Mouse (Mus musculus) retina, adult 2 months (tissue): ENCODE results near the gene Stmn3.

Source experiments
- DNase-seq: peaks from one replicate; pipeline ENCODE4 v3.0.0-alpha.2; 2012; ENCODE audit warnings: low read depth, low spot score

The Stmn3 gene

DNA sequence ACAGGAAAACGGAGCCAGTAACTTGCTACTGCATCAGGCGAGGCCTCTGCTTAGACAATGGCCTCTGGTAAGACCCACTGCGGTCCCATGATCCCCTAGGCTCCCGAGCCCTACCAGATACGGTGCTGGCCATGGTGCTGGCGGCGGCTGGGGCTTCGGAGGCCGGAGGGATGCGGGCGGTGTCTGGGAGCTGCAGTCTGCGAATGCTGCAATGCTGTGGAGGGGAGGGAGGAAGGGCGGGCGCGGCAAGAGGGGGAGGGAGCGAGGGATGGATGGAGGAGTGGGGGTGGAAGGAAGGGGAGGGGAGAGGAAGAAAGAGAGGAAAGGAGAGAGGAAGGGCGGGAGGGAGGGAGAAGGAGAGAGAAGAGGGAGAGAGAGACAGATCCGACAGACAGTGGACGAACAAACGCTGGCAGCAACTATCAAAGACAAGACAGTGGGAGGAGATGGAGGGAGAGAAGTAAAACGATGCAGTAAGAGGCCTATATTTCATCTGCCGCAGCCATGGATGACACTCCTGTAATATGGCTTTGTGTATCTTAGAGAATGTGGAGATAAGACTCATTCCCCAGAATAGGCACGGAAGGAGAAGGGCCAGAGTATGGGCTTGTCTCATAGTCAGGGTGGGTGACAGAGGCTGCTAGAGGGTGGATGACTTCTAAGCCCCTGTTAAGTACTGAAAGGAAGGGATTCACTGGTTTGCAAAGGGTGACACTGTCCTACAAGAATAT, at the start of gene Stmn3:
Gene Stmn3 (minus strand): TSS at position 421 of the 731 bp plus-strand sequence.
- DNase-seq = no peak

DNA sequence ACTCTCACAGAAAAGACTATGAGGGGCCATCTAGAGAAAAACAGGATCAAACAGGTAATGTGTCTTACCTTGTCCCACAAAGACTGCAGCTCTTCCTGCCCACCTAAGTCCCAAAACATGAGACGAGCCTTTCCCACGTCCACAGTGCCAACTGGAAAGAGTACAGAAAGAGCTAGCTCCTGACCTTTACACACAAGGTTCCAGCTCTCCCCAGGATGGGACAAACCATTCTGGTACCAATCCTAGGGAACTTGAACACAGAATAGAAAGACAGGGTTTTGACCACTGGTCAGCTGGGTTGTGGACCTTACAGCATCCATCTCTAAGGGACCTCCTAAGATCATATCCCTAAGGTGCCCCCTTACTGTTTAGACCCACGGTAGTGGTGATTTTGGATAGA, 49.6 kb upstream of the Stmn3 start:
- DNase-seq = no peak

DNA sequence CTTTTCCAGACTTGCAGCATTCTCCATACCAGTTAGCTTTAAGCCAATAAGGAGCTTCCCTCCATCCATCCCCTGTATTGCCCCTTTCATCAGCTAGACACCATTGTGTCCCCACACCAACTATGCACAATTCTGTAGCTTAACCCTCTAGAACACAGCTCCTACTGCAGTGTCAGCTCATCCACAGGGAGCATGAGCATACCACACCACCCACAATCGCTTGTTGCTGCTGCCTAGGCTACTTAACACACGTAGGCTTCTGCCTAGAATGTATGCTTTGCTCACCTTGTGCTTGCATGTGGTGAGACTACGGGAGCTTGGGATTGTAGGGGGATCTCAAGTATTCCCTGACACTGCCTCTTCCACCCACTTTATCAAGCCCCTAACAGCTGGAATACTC, 42.5 kb upstream of the Stmn3 start:
- DNase-seq = no peak

DNA sequence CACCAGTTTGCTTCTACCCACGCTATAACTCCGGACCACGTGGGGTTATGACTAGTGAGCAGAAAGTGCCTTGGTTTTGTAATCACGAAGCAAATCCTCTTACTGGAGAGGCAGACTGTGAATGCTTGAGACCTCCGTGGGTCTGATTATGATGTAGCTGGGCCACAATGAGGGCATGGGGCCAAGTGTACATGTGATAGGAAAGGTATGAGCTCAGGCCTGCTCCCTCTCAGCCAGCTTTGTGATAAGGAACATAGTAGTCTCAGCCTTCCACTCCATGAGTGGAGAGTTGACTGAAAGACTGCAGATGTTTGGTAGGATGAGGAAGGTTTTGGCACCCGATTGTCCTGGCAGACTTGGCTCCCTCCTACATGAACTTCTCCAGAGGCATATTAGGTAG, 28.5 kb upstream of the Stmn3 start:
- DNase-seq = no peak

DNA sequence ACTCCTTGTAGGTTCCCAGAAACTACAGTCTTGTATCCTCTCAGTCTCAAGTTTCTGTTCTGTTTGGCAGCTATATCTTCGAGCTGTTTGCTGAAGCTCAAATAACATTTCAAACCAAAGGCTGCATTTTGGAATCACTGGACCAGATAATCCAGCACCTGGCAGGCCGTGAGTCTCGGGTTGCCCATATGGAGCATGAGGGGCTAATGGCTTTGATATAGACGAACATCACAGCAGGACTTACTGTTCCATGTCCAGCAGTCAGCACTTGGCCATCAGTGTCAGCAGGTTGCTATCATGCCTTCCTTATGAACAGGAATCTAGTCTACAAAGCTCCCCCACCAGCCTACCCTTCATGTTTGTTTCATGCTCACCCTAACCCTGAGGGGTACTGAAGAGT, 26.1 kb upstream of the Stmn3 start:
- no peak for DNase-seq

DNA sequence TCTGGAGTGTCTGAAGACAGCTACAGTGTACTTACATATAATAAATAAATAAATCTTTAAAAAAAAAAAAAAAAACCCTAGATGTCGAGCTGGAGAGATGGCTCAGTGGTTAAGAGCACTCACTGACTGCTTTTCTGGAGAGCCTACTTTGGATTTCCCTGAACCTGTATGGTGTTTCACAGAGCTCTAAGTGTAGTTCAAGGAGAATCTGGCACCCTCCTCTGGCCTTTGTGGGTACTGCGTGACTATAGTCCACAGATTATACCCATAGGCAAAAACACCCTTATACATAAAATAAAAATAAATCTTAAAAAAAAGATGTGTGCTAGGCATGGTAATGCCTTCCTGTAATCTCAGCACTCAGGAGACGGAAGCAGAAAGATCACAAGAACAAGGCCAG, 19.7 kb upstream of the Stmn3 start:
- DNase-seq = peak; percentile 34

DNA sequence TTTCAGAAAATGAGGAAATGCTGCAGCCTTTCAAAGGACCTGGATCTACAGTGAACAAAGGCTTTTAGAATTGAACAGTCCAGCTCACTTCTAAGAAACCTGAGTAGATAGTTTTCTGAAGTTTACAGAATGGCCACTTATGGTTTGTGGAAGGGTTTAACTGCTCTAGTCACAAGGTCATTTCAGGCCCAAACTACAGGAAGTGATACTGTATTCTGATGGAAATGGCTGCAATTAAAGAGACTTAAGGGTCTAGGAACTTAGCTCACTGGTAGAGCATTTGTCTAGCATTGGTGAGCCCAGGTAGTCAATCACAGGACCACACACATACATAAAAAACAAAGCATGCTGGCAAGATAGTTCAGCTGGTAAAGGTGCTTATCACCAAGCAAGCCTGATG, 18.2 kb upstream of the Stmn3 start:
- no peak for DNase-seq

DNA sequence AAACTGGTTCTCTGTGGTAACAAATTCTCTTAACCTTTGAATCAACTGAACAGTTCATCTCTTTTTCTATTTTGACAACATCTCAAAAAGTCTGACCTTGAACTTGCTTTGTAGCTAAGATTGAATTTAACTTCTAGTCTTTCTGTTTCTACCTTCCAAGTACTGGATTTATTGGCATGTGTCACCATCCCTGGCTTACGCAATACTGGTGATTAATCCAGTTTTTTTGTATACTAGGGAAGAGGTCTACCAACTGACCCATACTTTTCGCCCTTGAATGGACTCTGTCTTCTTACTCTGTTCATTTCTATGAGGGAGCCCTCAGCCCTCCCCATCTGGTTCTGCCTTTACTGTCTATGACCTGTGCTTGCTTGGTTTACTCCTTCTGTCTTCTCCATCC, 11.8 kb upstream of the Stmn3 start:
- DNase-seq = no peak

DNA sequence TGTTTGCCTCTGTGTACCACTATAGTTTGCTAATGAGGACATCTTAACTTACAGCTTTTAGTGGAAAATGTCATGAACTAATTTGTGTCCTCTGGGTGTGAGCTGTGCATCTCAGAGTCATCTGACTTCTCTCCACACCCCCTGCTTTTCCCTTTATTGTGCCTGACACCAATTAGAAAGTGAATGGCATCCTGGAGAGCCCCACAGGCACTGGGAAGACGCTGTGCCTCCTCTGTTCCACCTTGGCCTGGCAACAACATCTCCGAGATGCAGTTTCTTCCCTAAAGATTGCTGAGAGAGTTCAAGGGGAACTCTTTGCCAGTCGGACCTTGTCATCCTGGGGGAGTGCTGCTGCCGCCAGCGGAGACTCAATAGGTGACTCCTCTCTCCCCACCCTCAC, 7.8 kb upstream of the Stmn3 start:
- no peak for DNase-seq

DNA sequence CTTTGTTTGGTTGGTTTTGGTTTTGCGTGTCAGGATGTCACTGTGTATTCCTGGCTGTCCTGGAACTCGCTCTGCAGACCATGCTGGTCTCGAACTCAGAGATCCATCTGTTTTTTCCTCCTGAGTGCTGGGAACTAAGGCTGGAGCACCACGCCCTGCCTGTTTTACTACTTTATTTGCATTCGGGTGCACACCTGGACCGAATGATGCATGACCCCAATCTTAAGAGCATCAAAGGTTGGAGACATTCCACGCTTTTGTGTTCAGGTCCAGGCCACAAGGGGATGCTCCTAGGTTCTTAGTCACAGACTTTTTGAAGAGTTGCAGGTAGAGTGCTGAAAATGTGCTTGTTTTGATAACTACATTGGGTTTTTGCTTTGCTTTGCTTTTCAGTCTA, 5.8 kb upstream of the Stmn3 start:
- no peak for DNase-seq

DNA sequence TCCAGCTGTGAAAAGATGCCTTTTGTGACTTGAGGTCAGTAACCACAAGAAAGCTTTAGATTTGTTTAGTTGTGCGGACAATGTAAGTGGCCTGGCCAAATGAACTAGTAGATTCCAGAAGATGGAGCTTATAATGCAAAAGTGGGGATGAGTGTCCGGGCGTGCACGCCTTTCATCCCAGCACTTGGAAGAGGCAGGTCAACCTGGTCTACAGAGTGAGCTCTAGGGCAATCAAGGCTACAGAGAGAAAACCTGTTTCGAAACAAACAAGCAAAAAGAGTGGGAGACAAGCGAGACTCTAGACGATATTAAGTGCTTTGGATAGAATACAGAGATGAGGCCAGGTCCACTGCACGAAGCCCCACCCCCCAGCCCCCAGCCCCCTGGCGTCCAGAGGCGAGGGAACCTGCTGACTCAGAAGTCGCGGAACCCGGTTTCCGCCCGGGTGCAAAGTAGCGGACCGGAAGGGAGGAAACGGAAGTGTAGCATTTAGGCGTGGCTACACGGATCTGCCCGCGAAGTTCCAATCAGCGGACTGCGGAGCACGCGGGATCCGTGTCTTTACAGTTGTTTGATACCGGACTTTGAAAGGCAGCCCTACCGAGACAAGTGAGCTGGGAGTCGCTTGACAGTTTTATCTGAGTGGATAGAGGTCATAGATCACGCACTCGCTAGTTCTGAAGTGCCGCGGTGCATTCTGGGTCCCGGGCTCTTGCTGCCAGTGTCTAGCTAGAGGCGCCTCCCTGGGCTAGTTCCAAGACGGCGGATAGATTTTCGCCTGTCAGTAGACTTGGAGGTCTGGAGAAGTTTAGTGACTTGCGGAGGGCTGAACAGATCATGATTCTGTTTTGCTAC, 5.2 kb upstream of the Stmn3 start, which contains the start of gene Rtel1:
Gene Rtel1 (plus strand): TSS at position 492 of the 855 bp plus-strand sequence.
- peak; percentile 80 for DNase-seq

DNA sequence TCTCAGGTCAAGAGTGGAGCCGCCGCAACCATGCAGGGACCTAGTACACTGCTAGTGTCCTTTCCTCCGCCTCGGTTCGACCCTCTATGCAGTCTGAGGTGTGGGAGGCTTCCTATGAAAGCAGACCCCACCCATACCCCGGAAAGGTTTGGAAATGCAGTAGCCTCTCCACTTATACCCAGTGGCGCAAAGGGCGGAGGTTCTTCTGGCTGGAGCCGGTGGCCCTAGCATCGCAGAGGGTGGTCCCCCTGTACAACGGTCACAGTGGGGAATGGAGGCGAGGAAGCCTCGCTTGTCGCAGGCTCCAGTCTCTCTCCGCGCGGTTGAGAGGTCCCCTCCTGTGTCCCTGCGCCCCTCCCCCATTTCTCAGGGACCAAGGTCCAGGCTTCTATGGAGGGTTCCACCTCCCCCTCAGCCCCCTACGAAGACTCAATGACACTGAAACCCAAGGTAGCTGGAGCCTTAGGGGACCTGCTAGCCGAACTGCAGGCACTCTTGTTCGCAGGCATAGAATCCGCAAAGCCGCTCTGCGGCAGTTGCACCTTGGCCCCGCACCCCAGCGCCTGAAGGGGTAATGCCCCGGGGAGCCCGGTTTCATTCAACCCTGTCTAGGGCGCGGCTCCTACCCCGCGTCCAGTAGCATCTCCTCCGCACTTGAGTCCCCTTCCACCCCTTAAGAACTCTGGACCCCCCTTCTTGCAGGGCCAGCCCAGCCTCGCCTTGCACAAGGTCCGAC, 788 bp downstream of the Stmn3 start:
- DNase-seq = no peak

DNA sequence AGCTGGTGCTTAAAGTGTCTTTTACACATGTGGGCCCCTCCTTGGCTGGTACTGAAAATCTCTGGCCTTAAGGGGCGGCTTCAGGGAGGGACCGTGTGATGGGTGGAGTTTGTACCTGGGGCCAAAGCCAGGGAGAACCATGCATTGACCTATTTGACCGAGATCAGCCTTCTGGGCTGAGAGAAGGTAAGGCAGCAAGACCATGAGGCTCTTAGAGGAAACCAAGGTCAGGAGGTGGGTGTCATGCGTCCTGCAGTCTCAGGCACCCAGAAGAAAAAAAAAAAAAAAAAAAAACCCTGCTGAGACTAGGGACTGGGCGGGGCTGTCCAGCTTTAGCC, 1.3 kb downstream of the Stmn3 start:
- no peak for DNase-seq

DNA sequence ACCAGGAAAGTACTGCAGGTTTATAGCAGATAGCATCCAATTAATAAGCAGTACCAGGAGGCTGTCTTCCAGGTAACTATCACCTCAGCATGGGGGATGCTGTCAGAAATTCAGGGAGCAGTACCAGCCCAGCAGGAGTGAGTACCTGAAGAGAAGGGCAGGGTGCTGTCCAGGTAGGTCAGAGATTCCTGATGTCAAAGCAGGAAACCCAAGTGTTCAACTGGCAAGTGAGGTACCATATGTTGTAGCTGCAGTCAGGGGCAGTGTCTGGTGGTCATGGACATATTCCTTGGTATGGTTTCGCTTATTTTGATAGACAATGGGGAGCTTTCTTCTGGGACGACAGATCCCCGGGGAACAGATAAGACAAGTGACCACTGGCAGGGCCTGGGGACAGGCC, 1.9 kb downstream of the Stmn3 start:
- DNase-seq = no peak

DNA sequence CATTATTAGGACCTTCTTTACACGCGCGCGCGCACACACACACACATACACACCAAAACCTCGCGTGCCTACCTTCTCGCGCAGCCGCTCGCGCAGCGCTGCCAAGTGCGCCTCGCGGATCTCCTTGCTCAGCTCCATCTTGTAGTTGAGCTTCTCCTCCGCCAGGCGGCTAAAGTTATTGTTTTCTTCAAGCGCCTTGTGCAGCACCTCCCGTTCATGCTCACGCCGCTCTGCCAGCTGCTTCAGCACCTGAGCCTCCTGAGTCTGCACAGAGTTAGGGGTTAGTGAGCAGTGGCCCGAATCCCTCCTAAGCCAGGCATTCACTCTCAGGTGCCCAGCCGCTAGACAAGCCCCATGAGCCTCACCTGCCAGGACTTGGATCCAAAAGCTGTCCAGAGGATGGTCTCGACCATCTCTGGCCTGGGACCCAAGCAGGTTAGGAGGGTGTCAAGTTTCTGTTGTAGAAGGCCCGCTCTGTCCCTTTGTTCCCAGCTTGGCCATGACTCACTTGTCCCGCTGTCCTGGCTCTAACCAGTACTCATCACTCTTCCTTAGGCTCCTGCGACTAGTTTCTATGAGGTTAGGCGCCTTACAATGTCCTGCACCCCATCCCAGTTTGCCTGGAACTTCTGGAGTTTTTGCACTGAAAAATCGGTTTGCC, 7.0 kb downstream of the Stmn3 start:
- no peak for DNase-seq

DNA sequence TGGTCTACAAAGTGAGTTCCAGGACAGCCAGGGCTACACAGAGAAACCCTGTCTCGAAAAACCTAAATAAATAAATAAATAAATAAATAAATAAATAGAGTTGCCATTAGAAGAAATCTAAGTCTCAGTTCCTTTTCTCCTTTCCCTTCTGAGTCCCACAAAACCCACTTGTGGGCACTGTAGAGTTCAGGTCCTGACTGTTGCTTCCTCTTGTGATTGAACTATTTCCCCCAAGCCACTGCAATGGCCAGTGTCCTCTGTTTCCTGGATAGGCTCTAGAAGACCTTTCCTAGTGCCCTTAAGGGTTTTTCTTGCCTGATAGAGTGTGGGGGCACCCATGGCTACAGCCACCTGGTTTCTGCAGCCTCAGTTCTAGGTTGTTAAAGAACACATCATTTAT, 9.4 kb downstream of the Stmn3 start:
- DNase-seq = no peak

DNA sequence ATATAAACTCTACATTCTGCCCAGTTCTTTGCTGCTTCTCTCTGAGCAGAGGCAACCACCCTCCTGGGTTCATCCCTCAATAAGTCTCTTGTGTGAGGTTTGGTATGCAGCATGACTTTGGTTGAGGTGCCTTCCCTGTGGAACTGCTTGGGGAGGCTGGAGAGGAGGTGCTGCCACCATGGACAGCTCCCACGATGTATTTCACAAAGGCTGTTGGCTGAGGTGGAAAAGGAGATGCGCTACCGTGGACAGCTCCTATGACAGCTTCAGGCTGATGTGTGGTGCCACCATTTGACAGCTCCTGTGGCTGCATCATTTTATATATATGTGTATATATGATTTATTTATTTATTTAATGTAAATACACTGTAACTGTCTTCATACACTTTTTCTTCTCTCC, 12.3 kb downstream of the Stmn3 start:
- no peak for DNase-seq

DNA sequence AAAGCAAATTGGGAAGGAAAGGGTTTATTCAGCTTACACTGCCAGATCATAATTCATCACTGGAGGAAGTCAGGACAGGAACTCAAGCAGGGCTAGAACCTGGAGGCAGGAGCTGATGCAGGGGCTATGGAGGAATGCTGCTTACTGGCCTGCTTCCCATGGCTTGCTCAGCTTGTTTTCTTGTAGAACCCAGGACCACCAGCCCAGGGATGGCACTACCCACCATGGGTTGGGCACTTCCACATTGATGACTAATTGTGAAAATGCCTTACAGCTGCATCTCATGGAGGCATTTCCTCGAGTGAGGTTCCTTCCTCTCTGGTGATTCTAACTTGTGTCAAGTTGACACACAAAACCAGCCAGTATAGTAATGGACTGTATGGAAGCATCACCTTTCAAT, 23.4 kb downstream of the Stmn3 start:
- DNase-seq = no peak

DNA sequence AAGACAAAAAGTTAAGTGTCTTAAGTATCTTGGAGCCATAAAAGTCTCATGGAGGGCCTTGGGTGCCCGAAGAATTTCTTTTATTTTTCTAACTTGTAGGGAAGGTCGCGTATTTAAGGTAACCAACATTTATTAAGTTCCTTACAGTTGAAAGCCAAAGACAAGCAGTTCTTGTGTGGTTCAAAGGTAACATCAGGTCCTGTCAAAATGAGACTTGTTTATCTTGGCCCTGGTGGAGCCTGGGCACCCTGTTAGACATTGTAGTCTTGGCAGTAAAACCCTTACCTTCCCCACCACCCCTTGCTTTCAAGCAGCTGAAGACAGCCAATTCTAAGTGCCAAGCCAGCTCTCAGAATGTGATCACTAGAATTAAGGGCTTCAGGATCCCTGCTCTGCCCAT, 25.6 kb downstream of the Stmn3 start:
- DNase-seq = no peak

DNA sequence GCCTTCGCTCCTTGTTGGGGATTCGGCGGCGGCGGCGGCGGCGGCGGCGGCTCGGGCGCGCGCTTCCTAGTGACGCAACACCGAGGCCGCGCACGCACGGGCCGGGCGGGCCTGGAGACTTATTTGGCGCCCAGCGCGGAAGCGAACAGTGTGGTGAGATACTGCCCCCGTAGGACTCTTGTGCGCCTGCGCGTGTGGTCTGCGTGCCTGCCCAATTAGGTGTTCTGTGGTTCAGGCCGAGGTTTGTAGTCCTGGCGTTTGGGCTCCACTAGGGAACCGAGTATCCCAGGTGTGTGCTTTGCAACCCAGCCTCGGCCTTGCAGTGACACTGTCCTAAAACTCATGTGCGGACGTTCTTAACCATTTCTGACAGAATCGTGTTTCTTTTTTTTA, 26.3 kb downstream of the Stmn3 start, which contains the start of gene Gmeb2:
Gene Gmeb2 (minus strand): TSS at position 78 of the 393 bp plus-strand sequence.
- peak; percentile 92 for DNase-seq

DNA sequence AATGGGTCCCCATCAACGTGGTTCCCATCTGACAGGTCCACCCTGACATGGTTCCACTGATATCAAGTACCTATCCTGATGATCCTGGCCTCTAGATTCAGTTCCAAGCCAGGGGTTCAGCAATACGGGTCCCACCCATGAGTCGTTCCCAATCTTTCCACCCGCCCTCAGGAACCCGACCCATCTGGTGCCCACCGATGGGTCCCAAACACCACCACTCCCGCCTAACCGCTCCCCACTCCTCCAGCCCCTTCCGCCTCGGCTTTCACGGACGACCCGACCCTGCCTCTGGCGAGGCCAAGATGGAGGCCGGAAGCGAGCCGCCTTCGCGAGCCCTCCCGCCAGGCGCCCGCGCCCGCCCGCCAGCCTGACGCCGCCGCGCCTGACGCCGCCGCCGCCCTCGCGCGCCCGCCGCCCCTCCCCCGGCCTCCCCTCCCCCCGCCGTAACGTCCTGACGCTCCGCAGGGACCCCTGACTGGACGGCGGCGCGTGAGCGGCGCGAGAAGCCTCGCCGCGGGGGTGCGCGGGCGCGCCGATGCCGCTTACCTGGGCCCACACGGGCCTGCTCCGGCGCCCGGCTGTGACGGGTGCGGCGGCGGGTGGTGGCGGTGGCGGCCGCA, 26.9 kb downstream of the Stmn3 start:
- DNase-seq = peak; percentile 53
